Mouse (Mus musculus): ENCODE measurements at regions not wholly inside any gene's neighbourhood (a gene's known extent, or its start where the extent isn't known, plus 50 kb on each side); places are given as distances from the start of the nearest gene placed in this dataset.

- intact Hi-C loops (cut with DNase I), result no loop called here
Measured at GRCm38 (mm10) chr11:45531044-45531626, 320.7 kb upstream of the Clint1 start.

DNA sequence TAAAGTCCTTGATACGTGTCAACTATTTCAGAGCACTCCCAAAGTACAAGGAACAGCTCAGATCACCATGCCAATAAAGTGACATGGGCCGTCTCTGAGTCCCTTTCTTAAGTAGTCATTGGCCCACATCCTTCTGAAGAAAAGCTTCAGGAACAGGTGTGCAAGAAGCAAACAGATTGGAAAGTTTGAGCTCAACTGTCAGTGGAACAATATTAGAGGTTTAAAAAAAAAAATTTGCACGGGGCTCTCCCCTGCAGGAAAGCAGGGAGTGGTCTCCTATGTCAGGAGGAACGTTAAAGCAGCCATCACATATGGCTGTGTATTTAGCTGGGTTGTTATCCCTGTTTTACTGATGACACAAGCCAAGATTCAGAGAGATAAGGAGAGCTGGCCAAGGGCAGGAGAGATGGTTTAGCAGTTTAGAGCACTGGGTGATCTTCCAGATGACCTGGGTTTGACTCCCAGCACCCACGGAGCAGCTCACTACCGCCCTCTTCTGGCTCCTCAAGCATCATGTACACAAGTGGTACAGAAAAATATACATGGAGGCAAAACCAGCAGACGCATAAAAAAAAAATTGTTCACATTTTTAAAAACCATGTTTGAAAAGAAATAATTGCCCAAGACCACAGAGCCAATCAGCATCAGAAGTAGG is 318.3 kb upstream of the Clint1 start:
- intact Hi-C loops (cut with DNase I), result no loop called here

- intact Hi-C loops (cut with DNase I), result loop anchor here (5.0 kb wide), 2 partner anchors 528 to 923 kb away; no protein-coding TSS in a partner anchor
Measured at GRCm38 (mm10) chr11:45535501-45536025, 316.3 kb upstream of the Clint1 start.

- intact Hi-C loops (cut with DNase I), result loop anchor here (5.0 kb wide), 2 partner anchors 531 to 926 kb away; no protein-coding TSS in a partner anchor
Measured at GRCm38 (mm10) chr11:45538011-45538410, 313.8 kb upstream of the Clint1 start.

- intact Hi-C loops (cut with DNase I), result loop anchor here (5.0 kb wide), 2 partner anchors 532 to 927 kb away; no protein-coding TSS in a partner anchor
Measured at GRCm38 (mm10) chr11:45539459-45539858, 312.4 kb upstream of the Clint1 start.

- intact Hi-C loops (cut with DNase I), result no loop called here
Measured at GRCm38 (mm10) chr11:45544531-45544930, 307.3 kb upstream of the Clint1 start.

GRCm38 (mm10) chr11:45545896-45546626 is 305.8 kb upstream of the Clint1 start:
- intact Hi-C loops (cut with DNase I), result no loop called here

DNA sequence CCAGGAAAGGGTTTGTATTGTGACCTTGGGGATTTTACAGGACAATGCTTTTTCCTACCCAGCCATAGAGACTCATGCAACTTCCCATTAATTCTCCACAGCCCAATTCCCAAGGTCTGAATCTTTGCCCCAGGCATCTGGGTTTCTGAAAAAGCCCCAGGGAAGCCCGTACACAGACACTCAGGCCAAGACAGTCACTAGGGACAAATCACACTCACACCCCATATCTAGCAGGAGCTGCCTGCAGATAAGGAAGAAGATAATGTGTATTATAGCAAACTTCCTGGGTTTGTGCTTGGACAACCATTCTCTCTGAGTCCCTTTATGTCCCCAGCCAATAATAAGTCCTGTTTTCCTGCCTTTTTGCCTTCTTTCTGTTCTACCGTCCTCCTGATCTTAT is 305.0 kb upstream of the Clint1 start:
- intact Hi-C loops (cut with DNase I), result no loop called here

GRCm38 (mm10) chr11:45550376-45550775 is 301.5 kb upstream of the Clint1 start:
- intact Hi-C loops (cut with DNase I), result no loop called here

- intact Hi-C loops (cut with DNase I), result no loop called here
Measured at GRCm38 (mm10) chr11:45577469-45578154, 274.2 kb upstream of the Clint1 start.

DNA sequence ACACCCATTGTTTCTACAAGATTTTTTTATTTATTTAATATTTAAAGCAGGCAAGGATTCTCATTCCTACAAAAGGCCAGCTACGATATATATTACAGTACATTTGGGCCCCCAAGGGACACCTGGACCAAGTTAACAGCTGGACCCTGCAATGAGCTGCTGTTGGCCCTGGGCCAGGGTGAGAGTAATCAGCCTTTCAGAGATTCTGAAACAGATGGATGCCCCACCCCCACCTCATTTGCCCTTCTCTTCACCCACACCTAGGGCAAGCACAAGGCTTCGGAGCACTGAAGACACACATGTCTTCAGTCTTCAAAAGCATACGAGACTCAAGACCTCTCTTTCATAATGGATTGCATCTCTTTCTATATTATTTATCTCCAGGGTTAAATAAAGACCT is 259.5 kb upstream of the Clint1 start:
- intact Hi-C loops (cut with DNase I), result no loop called here

DNA sequence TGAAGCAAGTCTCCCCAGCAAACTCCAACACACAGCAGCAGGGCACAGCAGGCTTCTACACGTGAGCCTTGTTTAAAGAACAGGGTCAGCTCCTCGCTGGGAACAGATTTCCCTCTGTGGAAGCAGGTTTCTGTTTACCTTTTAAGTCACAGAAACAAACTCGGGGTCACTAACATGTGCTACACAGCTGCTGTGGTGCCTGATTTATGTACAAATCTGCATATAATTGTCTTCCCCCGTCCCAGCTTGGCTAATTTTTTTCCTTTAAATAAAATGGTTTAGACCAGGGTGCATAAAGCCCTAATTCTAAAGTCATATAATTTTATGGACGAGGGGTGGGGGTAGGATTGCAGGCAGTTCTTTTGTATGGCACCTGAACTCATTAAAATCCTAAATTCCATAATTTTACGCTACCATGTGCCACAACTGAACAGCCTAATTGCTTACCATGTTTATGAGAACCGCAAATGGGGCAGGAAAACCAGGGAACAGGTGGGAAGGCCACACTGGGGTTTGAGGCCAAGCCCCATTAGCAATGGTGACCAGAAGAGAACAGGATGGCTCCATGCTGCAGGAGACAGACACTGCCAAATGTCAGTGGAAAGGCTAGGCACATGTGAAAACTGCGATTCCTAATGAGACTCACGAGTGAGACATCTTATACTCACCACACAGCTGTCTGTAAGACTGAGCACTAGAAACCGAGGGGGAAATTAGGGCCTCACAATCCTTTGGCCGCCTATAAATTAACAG is 258.8 kb upstream of the Clint1 start:
- intact Hi-C loops (cut with DNase I), result no loop called here

DNA sequence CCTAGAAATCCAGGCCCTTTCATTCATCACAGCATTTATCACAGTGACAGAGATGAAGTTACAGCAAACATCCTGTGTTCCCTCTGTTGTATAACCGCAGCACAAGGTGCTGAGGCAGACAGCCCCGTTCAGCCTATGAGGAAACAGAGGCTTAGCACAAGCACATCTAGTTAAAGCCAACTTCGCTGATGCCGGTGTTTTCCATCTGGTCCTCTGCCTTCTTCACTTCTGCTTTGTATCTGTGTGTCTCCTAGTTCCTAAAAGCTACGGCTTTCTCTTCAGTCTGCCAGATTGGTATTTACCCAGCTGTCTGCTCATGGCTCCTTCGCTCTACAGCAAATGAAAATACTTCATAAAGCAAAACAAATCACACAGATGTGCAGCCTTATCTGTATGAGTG is 256.5 kb upstream of the Clint1 start:
- intact Hi-C loops (cut with DNase I), result no loop called here

DNA sequence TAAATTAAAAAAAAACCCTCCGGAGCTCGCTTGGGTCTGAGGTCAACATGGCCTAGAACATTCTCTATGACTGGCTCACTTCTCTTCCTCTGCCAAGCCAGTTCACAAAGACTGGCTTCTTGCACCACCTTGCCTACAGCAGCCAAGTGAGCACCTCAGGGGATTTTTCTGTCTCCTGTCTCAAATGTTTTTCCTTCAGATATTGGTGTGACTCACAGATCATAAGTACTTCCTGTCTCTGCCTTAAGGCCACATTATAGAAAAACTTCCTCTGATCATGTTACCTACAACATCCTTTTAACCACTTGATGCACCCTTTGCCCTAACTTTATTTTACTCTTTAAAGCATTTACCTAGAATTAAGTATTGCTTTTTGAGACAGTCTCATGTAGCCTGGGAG is 230.0 kb upstream of the Clint1 start:
- intact Hi-C loops (cut with DNase I), result no loop called here

DNA sequence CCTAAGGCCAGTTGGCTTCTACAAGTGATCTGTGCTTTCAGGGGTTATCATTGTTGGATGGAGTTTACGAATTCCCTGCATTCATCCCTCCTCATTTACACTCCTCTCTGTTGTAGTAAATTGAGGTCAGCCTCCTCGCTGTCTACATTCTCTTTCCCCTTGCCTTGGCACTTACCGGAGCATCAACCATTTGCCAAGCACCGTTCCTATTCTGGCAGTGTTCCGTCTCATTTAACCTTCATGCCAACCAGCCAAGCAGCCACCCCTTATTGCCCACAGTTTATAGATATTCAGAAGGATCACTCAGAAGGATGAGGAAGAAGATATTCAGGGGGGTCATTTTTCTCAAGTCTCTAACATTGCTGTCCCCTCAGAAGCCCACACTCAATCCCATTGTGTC is 229.2 kb upstream of the Clint1 start:
- intact Hi-C loops (cut with DNase I), result no loop called here

DNA sequence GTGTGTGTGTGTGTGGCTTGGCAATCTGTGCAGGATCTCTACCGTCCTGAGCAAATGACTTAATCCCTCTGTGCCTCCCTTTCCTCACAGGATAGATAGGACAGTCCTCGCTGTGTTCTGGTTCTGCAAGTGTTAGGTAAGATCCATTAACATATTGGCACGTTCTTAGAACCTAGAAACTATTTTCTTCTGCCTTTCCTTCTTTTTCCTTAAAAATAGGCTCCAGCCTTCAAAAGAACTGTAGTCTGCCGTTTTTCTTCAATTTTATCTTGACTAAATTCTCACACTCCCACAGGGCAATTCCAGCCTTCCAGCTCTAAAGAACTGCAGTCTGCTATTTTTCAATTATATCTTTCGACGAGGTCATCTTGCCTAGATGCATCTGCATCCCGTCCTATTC is 227.6 kb upstream of the Clint1 start:
- intact Hi-C loops (cut with DNase I), result no loop called here

- intact Hi-C loops (cut with DNase I), result no loop called here
Measured at GRCm38 (mm10) chr11:45629250-45629649, 222.6 kb upstream of the Clint1 start.

DNA sequence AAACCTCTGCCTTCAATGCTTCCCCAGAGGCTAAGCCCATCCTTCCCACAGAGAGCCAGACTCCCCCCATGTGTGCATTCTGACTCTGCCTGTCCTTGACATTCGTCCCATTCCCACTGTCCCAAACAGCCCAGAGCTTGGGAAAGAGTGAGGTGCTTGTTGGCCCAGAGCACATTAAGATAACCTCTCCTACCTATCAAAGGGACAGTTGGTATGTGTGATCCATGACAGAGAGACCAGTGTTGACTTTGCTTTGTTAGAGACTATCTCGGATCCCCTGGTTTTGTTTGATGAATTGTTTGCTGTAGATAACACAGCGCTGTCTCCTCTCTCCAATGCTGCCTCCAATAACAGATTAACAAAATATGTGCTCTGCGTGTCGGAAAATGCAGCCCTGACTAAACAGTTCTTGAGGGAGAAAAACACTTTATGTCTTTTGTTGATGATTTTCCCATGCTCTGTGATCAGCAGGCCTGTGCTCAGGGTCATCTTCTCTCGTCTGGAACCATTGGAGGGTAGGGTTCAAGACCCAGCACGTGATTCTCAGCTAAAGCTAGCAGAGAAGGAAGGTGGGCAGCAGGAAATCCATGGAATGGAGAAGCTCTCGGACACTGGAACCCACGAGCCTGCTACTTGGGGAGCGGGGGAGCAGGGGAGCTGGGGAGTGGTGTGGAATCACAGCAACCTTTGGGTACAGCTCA is 217.2 kb upstream of the Clint1 start:
- intact Hi-C loops (cut with DNase I), result no loop called here

- intact Hi-C loops (cut with DNase I), result no loop called here
Measured at GRCm38 (mm10) chr11:45635896-45636295, 216.0 kb upstream of the Clint1 start.

DNA sequence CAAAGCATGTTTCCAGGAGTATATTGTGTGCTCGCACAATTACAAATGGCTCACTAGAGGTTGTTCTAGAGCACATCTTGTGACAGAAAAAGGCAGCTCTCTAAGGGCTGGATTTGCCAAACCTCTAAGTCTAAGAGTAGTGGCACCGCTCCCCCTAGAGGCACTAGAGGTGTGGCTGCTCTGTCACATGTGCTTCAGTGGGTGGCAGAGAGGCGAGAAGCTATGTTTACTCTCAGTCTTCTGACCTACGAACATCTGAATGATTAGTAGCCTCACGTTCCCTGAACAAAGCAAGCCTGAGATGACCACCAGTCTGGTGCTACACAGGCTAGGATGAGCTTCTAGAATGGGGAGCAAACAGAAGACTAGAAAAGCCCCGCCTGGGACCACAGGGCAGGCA is 212.6 kb upstream of the Clint1 start:
- intact Hi-C loops (cut with DNase I), result no loop called here
